Mouse (Mus musculus): ENCODE results near the gene Mast1.

Mast1 gene

GRCm38 (mm10) chr8:84873016-84873415 is 64.1 kb downstream of the Mast1 start:
- DNase-seq (ENCODE audit: low spot score) = no peak

GRCm38 (mm10) chr8:84872309-84872965 is 64.7 kb downstream of the Mast1 start:
- DNase-seq (ENCODE audit: low spot score) = peak; percentile 76

DNA sequence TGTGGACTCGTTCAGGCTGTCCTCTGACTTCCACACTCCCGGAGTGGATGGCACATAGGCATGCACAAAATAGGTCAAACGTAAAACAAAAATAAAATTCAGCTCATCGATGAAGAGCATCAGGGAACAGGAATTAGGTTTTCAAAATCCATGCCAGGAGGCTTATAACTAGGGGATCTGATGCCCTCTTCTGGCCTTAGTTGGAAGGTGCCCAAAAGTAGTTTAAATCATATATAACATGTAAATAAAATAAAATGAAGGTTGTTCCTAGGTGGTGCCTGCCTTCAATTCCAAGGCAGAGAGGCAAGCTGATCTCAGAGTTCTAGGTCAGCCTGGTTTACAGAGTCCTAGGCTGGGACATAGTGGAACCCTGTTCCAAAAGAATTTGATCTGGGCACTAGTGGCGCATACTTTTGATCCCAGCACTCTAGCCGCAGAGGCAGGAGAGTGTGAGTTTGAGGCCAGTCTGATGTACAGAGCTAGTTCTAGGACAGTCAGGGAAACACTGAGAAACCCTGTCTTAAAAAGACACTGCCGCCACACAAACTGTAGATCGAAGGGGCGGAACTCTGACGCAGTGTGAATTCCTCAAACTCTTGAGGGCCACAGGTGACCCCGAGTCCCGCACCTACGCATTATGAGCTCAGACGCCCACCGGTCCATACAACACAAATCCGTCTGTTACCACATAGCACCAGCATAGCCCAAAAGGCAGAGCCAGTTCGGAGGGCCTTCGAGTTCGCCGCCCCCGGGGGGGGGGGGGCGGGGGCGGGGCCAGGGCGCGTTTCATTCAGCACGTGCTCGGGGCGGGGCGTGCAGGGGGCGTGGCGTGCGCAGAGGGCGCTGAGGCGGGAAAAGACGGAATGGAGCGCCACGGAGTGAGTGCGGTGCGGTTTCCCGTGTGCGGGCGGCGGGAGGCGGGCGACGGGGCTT is 65.5 kb downstream of the Mast1 start, which contains the start of gene Syce2:
TSS of gene Syce2 (plus strand) at position 736 of the 933 bp plus-strand sequence.
- DNase-seq (ENCODE audit: low spot score) = peak; percentile 90
